18 mouse cellular contexts compared by ENCODE assay signal in genomic region chr5:118734455-118734854, GRCm38 (mm10).
"Had no signal": no experiment of that assay in that cellular context is flagged by ENCODE, and none has a peak within 500 bp of the region (broad histone marks: within the 10 kb centered on the region; RNA-seq: fewer than 3 reads in every experiment).

No protein-coding gene starts in this region.

- H3K27ac ChIP-seq: limb, embryonic 12.5 days; limb, embryonic 15.5 days; liver, embryonic 14.5 days; macrophage; midbrain, embryonic 10.5 days; midbrain, embryonic 13.5 days; neural tube, embryonic 13.5 days; stomach, embryonic 15.5 days had no signal

- H3K9ac ChIP-seq: limb, embryonic 12.5 days; limb, embryonic 15.5 days; liver, embryonic 14.5 days; liver, postnatal 0 days; lung, embryonic 14.5 days; midbrain, embryonic 13.5 days; neural tube, embryonic 13.5 days; stomach, embryonic 15.5 days had no signal

- H3K4me1 ChIP-seq: limb, embryonic 12.5 days; limb, embryonic 15.5 days; midbrain, embryonic 13.5 days; neural tube, embryonic 13.5 days; stomach, embryonic 15.5 days had no signal

- ATAC-seq: intestine, postnatal 0 days; liver, postnatal 0 days; lung, postnatal 0 days; midbrain, embryonic 13.5 days; midbrain, embryonic 16.5 days had no signal

- H3K9me3 ChIP-seq: limb, embryonic 12.5 days; limb, embryonic 15.5 days; neural tube, embryonic 13.5 days; stomach, embryonic 15.5 days had no signal

- H3K27me3 ChIP-seq: limb, embryonic 12.5 days; limb, embryonic 15.5 days; midbrain, embryonic 13.5 days; neural tube, embryonic 13.5 days; stomach, embryonic 15.5 days had no signal

- H3K4me3 ChIP-seq: limb, embryonic 12.5 days; limb, embryonic 15.5 days; midbrain, embryonic 10.5 days; midbrain, embryonic 13.5 days; myocyte; neural tube, embryonic 13.5 days; stomach, embryonic 15.5 days had no signal

- DNase-seq: kidney, postnatal 14 days; left cerebral cortex, postnatal 4 days; liver, postnatal 0 days; lung, embryonic 14.5 days; thymus, postnatal 25 days had no signal

- H3K4me2 ChIP-seq: limb, embryonic 12.5 days; limb, embryonic 15.5 days; liver, embryonic 11.5 days; lung, embryonic 14.5 days; midbrain, embryonic 13.5 days; neural tube, embryonic 13.5 days; stomach, embryonic 15.5 days had no signal
